Comparison of ENCODE assay signal across 19 mouse cellular contexts in the genomic region with DNA sequence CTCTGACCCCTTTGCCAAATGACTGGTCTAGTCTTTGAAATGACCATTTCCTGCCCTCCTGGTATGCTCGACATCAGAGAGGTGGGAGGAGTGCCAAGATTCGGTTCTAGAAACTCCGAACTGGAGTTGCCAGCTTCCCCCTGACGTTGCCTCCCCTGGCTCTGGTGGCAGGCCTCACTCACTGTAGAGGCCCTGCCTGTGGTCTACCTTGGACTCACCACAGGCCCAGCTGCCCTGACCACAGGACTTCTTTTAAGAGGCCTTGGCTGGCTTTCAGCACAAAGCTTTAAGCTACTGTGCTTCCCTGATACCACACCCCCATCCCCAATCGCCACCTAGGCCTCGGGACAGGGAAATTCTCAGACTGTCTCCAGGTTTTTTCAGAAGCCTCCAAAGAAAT. TPM values are rescaled to one million over a fixed set of nuclear protein-coding genes. Genes with fewer than 3 reads are reported as not detected.
DNase-seq lines count a peak whose midpoint lies in the region; ATAC-seq lines count a peak whose summit lies in the region.
"Had no signal": no experiment of that assay in that cellular context is flagged by ENCODE, and none has a peak within 500 bp of the region (broad histone marks: within the 10 kb centered on the region; RNA-seq: fewer than 3 reads in every experiment).

No protein-coding gene starts in this region.

- peak; percentile 19 for DNase-seq in lung, postnatal 10 days
- no peak for DNase-seq in lung, postnatal 36 days
- DNase-seq in 416B (ENCODE audit: low read depth) (peak; percentile 89), MN1 (ENCODE audit: low spot score) (no peak)
- peak; percentile 4 for DNase-seq in c-Kit-positive CD71-negative TER-119-negative erythroid progenitor cells, embryonic 14.5 days (ENCODE audit: low read depth)
- DNase-seq in neural tube, embryonic 10.5 days (ENCODE audit: extremely low spot score, low spot score): no peak
- DNase-seq in embryo, embryonic 10.5 days (ENCODE audit: low spot score): no peak
- DNase-seq: adrenal gland, postnatal 10 days; cerebellum, adult 11-12 months; gastrocnemius, postnatal 14 days; heart, adult 11 months; kidney, adult 8-10 months; kidney, postnatal 4 days; lung, postnatal 4 days; right cerebral cortex, postnatal 4 days had no signal

- peak; percentile 68 to 76 for ATAC-seq in hematopoietic stem cell, adult 5-6 weeks (replicated peaks in 1 of 2; ENCODE audit: insufficient read depth in 1 of 2, low FRiP score in 2 of 2, low TSS enrichment in 1 of 2, low read depth in 1 of 2, poor library complexity in 2 of 2, severe bottlenecking in 2 of 2)
- ATAC-seq: forebrain, embryonic 14.5 days; intestine, embryonic 16.5 days; midbrain, embryonic 16.5 days had no signal

RNA-seq across cellular contexts. Expression of a gene that starts 21.4 kb away (rescaled TPM):
- total RNA-seq in hematopoietic stem cell, adult 5-6 weeks (2017): not detected in 2 replicates

Comparison
In these comparisons a context has a peak if more than half of its experiments do, and no peak if none do; other contexts are left out.
1. DNase-seq: peak in lung, postnatal 10 days (single experiment), 416B (single experiment) and c-Kit-positive CD71-negative TER-119-negative erythroid progenitor cells, embryonic 14.5 days (single experiment); none in lung, postnatal 36 days (single experiment), neural tube, embryonic 10.5 days (single experiment), embryo, embryonic 10.5 days (single experiment) and MN1 (single experiment).